Mouse (Mus musculus): ENCODE measurements around the gene Ccl25.

DNA sequence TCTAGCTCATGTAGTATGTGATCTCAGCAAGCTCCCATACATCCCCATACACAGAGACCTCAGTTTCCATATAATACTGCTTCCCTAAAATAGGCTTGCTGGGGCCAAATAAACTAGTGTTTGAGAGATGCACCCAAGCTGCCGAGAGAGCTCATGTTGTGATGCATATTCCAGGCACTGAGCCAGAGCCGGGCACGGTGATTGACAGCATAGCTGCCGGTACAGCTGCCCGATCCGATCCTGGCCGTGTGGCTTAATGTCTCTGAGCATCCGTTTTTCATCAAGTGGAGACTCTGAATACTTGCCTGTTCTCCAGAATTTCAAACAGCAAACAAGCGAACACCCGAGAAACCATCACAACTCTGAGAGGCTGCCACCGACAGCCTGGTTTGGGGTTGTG, 42.8 kb downstream of the Ccl25 start:
- TF ChIP-seq POLR2A (IDR thresholded peaks at IDR 0.05; ENCODE audit: low read depth, low read length) (no peak), CTCF (IDR thresholded peaks at IDR 0.05; ENCODE audit: extremely low read depth, insufficient read depth, insufficient read length, insufficient replicate concordance) (no peak)
